In the genomic region with DNA sequence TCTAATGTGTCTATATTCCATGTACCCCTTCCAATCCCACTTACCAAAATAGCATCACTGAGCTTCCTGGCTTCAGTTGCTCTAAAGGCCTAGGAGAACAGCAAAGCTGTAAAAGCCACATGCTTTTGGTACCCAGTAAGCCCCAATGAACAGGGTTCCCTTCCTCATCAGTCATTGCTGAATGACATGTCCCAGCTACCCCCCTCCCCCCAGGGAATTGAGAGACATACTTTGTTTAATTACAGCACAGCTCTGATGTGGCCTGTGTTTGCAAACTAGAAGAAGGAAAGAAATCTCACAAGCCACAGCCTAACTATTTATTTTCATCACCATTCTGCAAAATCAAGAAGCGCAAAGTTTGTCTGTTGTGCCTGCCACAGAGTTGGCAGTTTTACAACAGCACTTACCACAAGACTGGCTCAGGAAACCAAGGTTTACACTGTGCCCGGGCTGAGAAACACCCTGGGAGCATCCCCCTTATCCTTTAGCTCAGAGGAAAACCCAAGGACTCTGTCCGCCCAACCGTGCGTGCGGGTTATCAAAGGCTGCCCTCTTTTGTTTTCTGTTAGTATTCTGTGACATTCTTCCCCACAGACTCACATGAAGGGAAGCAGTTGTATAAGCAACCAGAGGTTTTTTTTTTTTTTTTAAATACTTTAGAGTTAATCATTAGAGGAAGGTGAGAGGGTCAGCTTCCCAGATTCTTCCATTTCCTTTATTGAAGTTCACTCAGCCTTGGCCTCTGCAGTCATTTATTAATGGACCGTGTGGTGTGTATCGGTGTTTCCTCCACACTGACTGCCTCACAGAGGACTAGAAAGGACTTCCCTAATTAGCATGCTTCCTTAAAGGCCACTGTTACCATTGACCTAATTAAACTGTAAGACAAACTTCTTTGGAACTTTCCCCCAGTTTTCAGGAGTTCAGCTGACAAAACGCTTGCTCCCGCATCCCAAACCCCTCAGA, we compare ENCODE assay signal across 8 mouse cellular contexts.
DNase-seq lines count a peak whose midpoint lies in the region; ATAC-seq and TF ChIP-seq lines count a peak whose summit lies in the region.

No protein-coding gene starts in this region.

- H3K27me3 ChIP-seq in intestine, embryonic 16.5 days (replicated peaks; ENCODE audit: control insufficient read depth, insufficient read depth, low read length), result no peaks in the 10 kb centered on the region
- no peaks in the 10 kb centered on the region for H3K27me3 ChIP-seq in thymus, adult 2 months (ENCODE audit: control insufficient read depth, insufficient read depth, low read length)

- H3K9me3 ChIP-seq in intestine, embryonic 16.5 days (ENCODE audit: control insufficient read depth, low read length), result no peaks in the 10 kb centered on the region

- H3K27ac ChIP-seq in gastrocnemius, adult 2 months, result peak overlapping the region; percentile 65
- 0 out of 2 replicates have a peak overlapping the region, but pooled peaks have one; percentile 3 for H3K27ac ChIP-seq in intestine, embryonic 16.5 days (ENCODE audit: low read length)
- 0 out of 2 replicates have a peak overlapping the region, but pooled peaks have one; percentile 18 for H3K27ac ChIP-seq in thymus, adult 2 months (ENCODE audit: control insufficient read depth, insufficient read depth, low read length)

- no peaks in the 10 kb centered on the region; the same call in 1 of the 2 replicates for H3K36me3 ChIP-seq in intestine, embryonic 16.5 days (ENCODE audit: control insufficient read depth, insufficient read depth, low read length)
- H3K36me3 ChIP-seq in thymus, adult 2 months (ENCODE audit: control insufficient read depth, insufficient read depth, low read length), result no peaks in the 10 kb centered on the region

- DNase-seq in gastrocnemius, adult 2 months, result no peak
- no peak for DNase-seq in gastrocnemius, adult 8-10 months (ENCODE audit: low spot score in 2 of 2)
- peak; percentile 25 for DNase-seq in adrenal gland, postnatal 25 days
- DNase-seq in lung, adult 2 months, result no peak
- peak; percentile 33 for DNase-seq in thymus, adult 2 months
- DNase-seq in urinary bladder, postnatal 14 days (ENCODE audit: low spot score), result no peak
- no peak for DNase-seq in left cerebral cortex, postnatal 36 days (ENCODE audit: low spot score in 2 of 2)

- no peak overlapping the region for H3K4me3 ChIP-seq in gastrocnemius, adult 2 months
- H3K4me3 ChIP-seq in intestine, embryonic 16.5 days (ENCODE audit: low read length), result no peak overlapping the region
- H3K4me3 ChIP-seq in lung, adult 2 months (replicated peaks; ENCODE audit: extremely low read depth, low read depth, low read length), result no peak overlapping the region
- no peak overlapping the region for H3K4me3 ChIP-seq in thymus, adult 2 months (ENCODE audit: control insufficient read depth, insufficient read depth, low read length)

- TF ChIP-seq CTCF in gastrocnemius, adult 2 months (IDR thresholded peaks at IDR 0.05), result no peak
- peak; percentile 12; the same call in 1 of the 2 replicates for TF ChIP-seq CTCF in lung, adult 2 months (IDR thresholded peaks at IDR 0.05; ENCODE audit: insufficient read depth, low read length)
- TF ChIP-seq CTCF in thymus, adult 2 months (IDR thresholded peaks at IDR 0.05; ENCODE audit: borderline replicate concordance, control insufficient read depth, extremely low read depth, insufficient read depth, low read length, poor library complexity), result no peak

- WGBS in intestine, embryonic 16.5 days, result 26% methylated on average over 10 of the region's 10 CpGs
- 27% methylated on average over 10 of the region's 10 CpGs for WGBS in lung, adult 2 months
- WGBS in thymus, adult 2 months, result 24% methylated on average over 10 of the region's 10 CpGs

- intact Hi-C loops in gastrocnemius, adult 2 months (cut with DNase I), result no loop called here
- intact Hi-C loops in left cerebral cortex, postnatal 36 days (cut with DNase I), result no loop called here

- peak; percentile 84 for ATAC-seq in intestine, embryonic 16.5 days

- peaks cover 12% of the 10 kb centered on the region; the same call in 1 of the 2 replicates for H3K4me1 ChIP-seq in intestine, embryonic 16.5 days (ENCODE audit: control insufficient read depth, insufficient read depth, low read length)
- H3K4me1 ChIP-seq in lung, adult 2 months (ENCODE audit: control insufficient read depth, insufficient read depth, low read length), result peaks cover 19% of the 10 kb centered on the region
- H3K4me1 ChIP-seq in thymus, adult 2 months (replicated peaks; ENCODE audit: control insufficient read depth, insufficient read depth, low read length), result peaks cover 9% of the 10 kb centered on the region

- H3K9ac ChIP-seq in intestine, embryonic 16.5 days (ENCODE audit: low read depth, low read length), result no peak overlapping the region

- no peak overlapping the region for H3K4me2 ChIP-seq in intestine, embryonic 16.5 days (ENCODE audit: low read depth, low read length)

- no peak for TF ChIP-seq POLR2A in lung, adult 2 months (IDR thresholded peaks at IDR 0.05; ENCODE audit: borderline replicate concordance, extremely low read depth, low read depth, low read length)
- TF ChIP-seq POLR2A in thymus, adult 2 months (IDR thresholded peaks at IDR 0.05; ENCODE audit: control insufficient read depth, extremely low read depth, insufficient read depth, low read length, poor library complexity), result no peak

Comparison
In these comparisons a context has a peak if more than half of its experiments do, and no peak if none do; other contexts are left out.
1. DNase-seq: peak in adrenal gland, postnatal 25 days (single experiment) and thymus, adult 2 months (single experiment); none in gastrocnemius, adult 2 months (single experiment), gastrocnemius, adult 8-10 months (0 of 2), lung, adult 2 months (single experiment), urinary bladder, postnatal 14 days (single experiment) and left cerebral cortex, postnatal 36 days (0 of 2).
2. H3K27ac ChIP-seq: peak in every context shown above with its lines; median percentile 65 in gastrocnemius, adult 2 months; 18 in thymus, adult 2 months; 3 in intestine, embryonic 16.5 days.